Mouse (Mus musculus) forebrain, embryonic 16.5 days (tissue): ENCODE measurements around the gene Kiss1. TPM values are rescaled to one million over a fixed set of nuclear protein-coding genes. Genes with fewer than 3 reads are reported as not detected.

Experiments
- ATAC-seq: fragments of 200-750 bp; cut with Nextera tagmentation; 2 replicates; pipeline ENCODE4 v1.8.0; 2017; ENCODE audit warnings: mild to moderate bottlenecking, moderate library complexity
- H3K27ac ChIP-seq: fragments of 300-500 bp; sonication (generic); 2 replicates; pipeline ENCODE4 v1.5.1; 2014; ENCODE audit warnings: low read length, control low read depth
- H3K27me3 ChIP-seq: fragments of 300-500 bp; sonication (generic); replicated peaks from 2 replicates; pipeline ENCODE4 v1.6.1; 2014; ENCODE audit warnings: low read length; ENCODE audit not compliant: control insufficient read depth, insufficient read depth
- H3K36me3 ChIP-seq: fragments of 300-500 bp; sonication (generic); 2 replicates; pipeline ENCODE4 v1.6.1; 2014; ENCODE audit not compliant: control insufficient read depth, insufficient read depth
- H3K4me1 ChIP-seq: fragments of 300-500 bp; sonication (generic); replicated peaks from 2 replicates; pipeline ENCODE4 v1.6.1; 2014; ENCODE audit warnings: low read length; ENCODE audit not compliant: control insufficient read depth, insufficient read depth
- H3K4me2 ChIP-seq: fragments of 300-500 bp; sonication (generic); 2 replicates; pipeline ENCODE4 v1.6.1; 2014; ENCODE audit warnings: mild to moderate bottlenecking, low read length, control low read depth
- H3K4me3 ChIP-seq: fragments of 300-500 bp; sonication (generic); replicated peaks from 2 replicates; pipeline ENCODE4 v1.5.1; 2014; ENCODE audit warnings: mild to moderate bottlenecking, low read length, control low read depth
- H3K9ac ChIP-seq: fragments of 300-500 bp; sonication (generic); replicated peaks from 2 replicates; pipeline ENCODE4 v1.6.1; 2014; ENCODE audit warnings: low read depth, low read length, control low read depth
- H3K9me3 ChIP-seq: fragments of 300-500 bp; sonication (generic); 2 replicates; pipeline ENCODE4 v1.6.1; 2016; ENCODE audit warnings: low read length; ENCODE audit not compliant: control insufficient read depth
- WGBS: fragments of 180-500 bp; shearing (Covaris S2); extraction: QIAGEN DNeasy Blood & Tissue Kit; methylation state at CpG from one replicate; pipeline ENCODE4 v1.1.7; 2014; 5-methylcytosine and 5-hydroxymethylcytosine counted together
- polyA plus RNA-seq: library from polyadenylated mRNA; unstranded; fragments of >200 nt; fragmentation: Nextera tagmentation; extraction: Ambion mirVana; gene quantifications from 2 replicates; pipeline ENCODE4 v1.2.1, GENCODE M21; 2015

The Kiss1 gene
- polyA plus RNA-seq, 1 experiment from 2014 or later: 0.60 TPM

GRCm38 (mm10) chr1:133363276-133364021, 41.8 kb downstream of the Kiss1 start, which contains the start of gene Etnk2:
Etnk2 (plus strand) TSS chr1:133363572.
- WGBS: 1% methylated on average over 52 of the region's 52 CpGs
- Histone ChIP-seq H3K9ac (peak within 1 kb of the TSS; percentile 65), H3K4me2 (peak within 1 kb of the TSS; percentile 92), H3K27me3 (peaks cover 10% of the 10 kb centered on the region; the same call in 1 of the 2 replicates), H3K4me1 (peaks cover 9% of the 10 kb centered on the region), H3K9me3 (no peaks in the 10 kb centered on the region), H3K36me3 (no peaks in the 10 kb centered on the region), H3K27ac (no peak within 1 kb of the TSS), H3K4me3 (peak within 1 kb of the TSS; percentile 65)
- ATAC-seq: peak; percentile 76

- Histone ChIP-seq H3K27ac (no peak overlapping the region), H3K36me3 (no peaks in the 10 kb centered on the region), H3K27me3 (peaks cover 10% of the 10 kb centered on the region; the same call in 1 of the 2 replicates), H3K4me1 (peaks cover 9% of the 10 kb centered on the region), H3K9me3 (no peaks in the 10 kb centered on the region), H3K9ac (peak overlapping the region; percentile 65), H3K4me2 (peak overlapping the region; percentile 92), H3K4me3 (peak overlapping the region; percentile 65)
- ATAC-seq: peak; percentile 36
- WGBS: 2% methylated on average over 27 of the region's 27 CpGs
These were observed 42.5 kb downstream of the Kiss1 start for GRCm38 (mm10) chr1:133364022-133364630.

GRCm38 (mm10) chr1:133364890-133365289, 43.2 kb downstream of the Kiss1 start:
- H3K9me3 ChIP-seq: no peaks in the 10 kb centered on the region
- no peak overlapping the region for H3K27ac ChIP-seq
- H3K27me3 ChIP-seq: peaks cover 9% of the 10 kb centered on the region; the same call in 1 of the 2 replicates
- H3K4me2 ChIP-seq: no peak overlapping the region
- H3K36me3 ChIP-seq: no peaks in the 10 kb centered on the region
- ATAC-seq: no peak
- no peak overlapping the region for H3K9ac ChIP-seq
- H3K4me1 ChIP-seq: peaks cover 9% of the 10 kb centered on the region
- 69% methylated on average over 2 of the region's 2 CpGs for WGBS
- no peak overlapping the region for H3K4me3 ChIP-seq

- 48% methylated on average over 10 of the region's 10 CpGs for WGBS
- no peak for ATAC-seq
- Histone ChIP-seq H3K9ac (no peak overlapping the region), H3K27me3 (peaks cover 9% of the 10 kb centered on the region; the same call in 1 of the 2 replicates), H3K27ac (no peak overlapping the region), H3K36me3 (no peaks in the 10 kb centered on the region), H3K4me1 (peaks cover 9% of the 10 kb centered on the region), H3K4me3 (no peak overlapping the region), H3K4me2 (no peak overlapping the region), H3K9me3 (no peaks in the 10 kb centered on the region)
These were observed 45.4 kb downstream of the Kiss1 start for GRCm38 (mm10) chr1:133366951-133367605.

GRCm38 (mm10) chr1:133367606-133368488, 46.2 kb downstream of the Kiss1 start:
- peaks cover 9% of the 10 kb centered on the region for H3K4me1 ChIP-seq
- no peaks in the 10 kb centered on the region for H3K9me3 ChIP-seq
- WGBS: 13% methylated on average over 11 of the region's 11 CpGs
- no peaks in the 10 kb centered on the region for H3K36me3 ChIP-seq
- no peak for ATAC-seq
- peaks cover 9% of the 10 kb centered on the region; the same call in 1 of the 2 replicates for H3K27me3 ChIP-seq
- no peak overlapping the region for H3K4me3 ChIP-seq
- H3K9ac ChIP-seq: no peak overlapping the region
- no peak overlapping the region for H3K27ac ChIP-seq
- H3K4me2 ChIP-seq: no peak overlapping the region

GRCm38 (mm10) chr1:133368644-133369043, 47.0 kb downstream of the Kiss1 start:
- no peaks in the 10 kb centered on the region for H3K9me3 ChIP-seq
- WGBS: 54% methylated on average over 10 of the region's 10 CpGs
- H3K27me3 ChIP-seq: peaks cover 9% of the 10 kb centered on the region; the same call in 1 of the 2 replicates
- no peak overlapping the region for H3K4me2 ChIP-seq
- H3K4me3 ChIP-seq: no peak overlapping the region
- H3K4me1 ChIP-seq: peaks cover 6% of the 10 kb centered on the region
- no peak overlapping the region for H3K9ac ChIP-seq
- H3K27ac ChIP-seq: no peak overlapping the region
- ATAC-seq: no peak
- no peaks in the 10 kb centered on the region for H3K36me3 ChIP-seq

GRCm38 (mm10) chr1:133370352-133370751, 48.7 kb downstream of the Kiss1 start:
- 83% methylated on average over 4 of the region's 4 CpGs for WGBS
- H3K36me3 ChIP-seq: no peaks in the 10 kb centered on the region
- no peak overlapping the region for H3K4me3 ChIP-seq
- peaks cover 3% of the 10 kb centered on the region; the same call in 1 of the 2 replicates for H3K4me1 ChIP-seq
- H3K4me2 ChIP-seq: no peak overlapping the region
- no peak for ATAC-seq
- H3K9me3 ChIP-seq: no peaks in the 10 kb centered on the region
- no peaks in the 10 kb centered on the region for H3K27me3 ChIP-seq
- H3K9ac ChIP-seq: no peak overlapping the region
- no peak overlapping the region for H3K27ac ChIP-seq

- ATAC-seq: no peak
- Histone ChIP-seq H3K36me3 (no peaks in the 10 kb centered on the region), H3K4me2 (no peak overlapping the region), H3K27ac (no peak overlapping the region), H3K27me3 (no peaks in the 10 kb centered on the region), H3K4me1 (peaks cover 3% of the 10 kb centered on the region; the same call in 1 of the 2 replicates), H3K4me3 (no peak overlapping the region), H3K9me3 (no peaks in the 10 kb centered on the region), H3K9ac (no peak overlapping the region)
- WGBS: 90% methylated on average over 6 of the region's 6 CpGs
These were observed 49.8 kb downstream of the Kiss1 start for GRCm38 (mm10) chr1:133371431-133371830.
